Mouse (Mus musculus): ENCODE results near the gene Ces4a. TPM values are rescaled to one million over a fixed set of nuclear protein-coding genes. Genes with fewer than 3 reads are reported as not detected.
"Not testable (repeated sequence)": the region's sequence is repeated elsewhere in the genome, so short reads cannot be mapped to it uniquely, and the experiment has no call there.

Gene Ces4a
- not detected for total RNA-seq (2021)
- long read RNA-seq, experiment 1, partial matches to known transcripts = 0 of 2 reads
- long read RNA-seq, experiment 1, other reads (novel, unspliced or antisense) = 2 of 2 reads
- long read RNA-seq, experiment 2, partial matches to known transcripts = 0 of 1 reads
- long read RNA-seq, experiment 2, other reads (novel, unspliced or antisense) = 1 of 1 reads

GRCm38 (mm10) chr8:105131509-105131908 lies at the start of gene Ces4a:
Gene Ces4a (plus strand): TSS chr8:105131800.
- no peak for DNase-seq (ENCODE audit: low spot score in 2 of 2)

- no peak for DNase-seq (ENCODE audit: low spot score in 2 of 2)
These were observed 48.0 kb upstream of the Ces4a start, which contains the start of gene Ces3b for GRCm38 (mm10) chr8:105083449-105084050. Gene Ces3b (plus strand): TSS chr8:105083753.

GRCm38 (mm10) chr8:105088166-105088565 lies 43.4 kb upstream of the Ces4a start:
- DNase-seq (ENCODE audit: low spot score in 2 of 2) = not testable (repeated sequence)

GRCm38 (mm10) chr8:105088581-105088980 lies 43.0 kb upstream of the Ces4a start:
- no peak for DNase-seq (ENCODE audit: low spot score in 2 of 2)

GRCm38 (mm10) chr8:105093992-105094391 lies 37.6 kb upstream of the Ces4a start:
- DNase-seq (ENCODE audit: low spot score in 2 of 2) = no peak

- DNase-seq (ENCODE audit: low spot score in 2 of 2) = not testable (repeated sequence)
These were observed 29.4 kb upstream of the Ces4a start for GRCm38 (mm10) chr8:105102101-105102785.

- DNase-seq (ENCODE audit: low spot score in 2 of 2) = not testable (repeated sequence)
These were observed 27.9 kb upstream of the Ces4a start for GRCm38 (mm10) chr8:105103701-105104100.

- no peak for DNase-seq (ENCODE audit: low spot score in 2 of 2)
These were observed 27.4 kb upstream of the Ces4a start for GRCm38 (mm10) chr8:105104220-105104619.

GRCm38 (mm10) chr8:105129864-105130263 lies 1.7 kb upstream of the Ces4a start:
- DNase-seq (ENCODE audit: low spot score in 2 of 2) = no peak

- DNase-seq (ENCODE audit: low spot score in 2 of 2) = peak; percentile 52 to 57
These were observed 6.8 kb downstream of the Ces4a start for GRCm38 (mm10) chr8:105138423-105138822.

- DNase-seq (ENCODE audit: low spot score in 2 of 2) = no peak
These were observed 10.8 kb downstream of the Ces4a start for GRCm38 (mm10) chr8:105142395-105142794.

GRCm38 (mm10) chr8:105151654-105152053 lies 20.1 kb downstream of the Ces4a start:
- DNase-seq (ENCODE audit: low spot score in 2 of 2) = no peak

GRCm38 (mm10) chr8:105152623-105153398 lies 21.2 kb downstream of the Ces4a start:
- peak; percentile 84 to 92 for DNase-seq (ENCODE audit: low spot score in 2 of 2)

GRCm38 (mm10) chr8:105154316-105154715 lies 22.7 kb downstream of the Ces4a start:
- DNase-seq (ENCODE audit: low spot score in 2 of 2) = no peak

- no peak for DNase-seq (ENCODE audit: low spot score in 2 of 2)
These were observed 23.6 kb downstream of the Ces4a start for GRCm38 (mm10) chr8:105155091-105155745.

- DNase-seq (ENCODE audit: low spot score in 2 of 2) = no peak
These were observed 26.0 kb downstream of the Ces4a start for GRCm38 (mm10) chr8:105157555-105157954.

- DNase-seq (ENCODE audit: low spot score in 2 of 2) = no peak
These were observed 26.5 kb downstream of the Ces4a start for GRCm38 (mm10) chr8:105158084-105158483.

GRCm38 (mm10) chr8:105161121-105161652 lies 29.6 kb downstream of the Ces4a start:
- DNase-seq (ENCODE audit: low spot score in 2 of 2) = no peak

GRCm38 (mm10) chr8:105164272-105164902 lies 32.8 kb downstream of the Ces4a start:
- DNase-seq (ENCODE audit: low spot score in 2 of 2) = no peak

GRCm38 (mm10) chr8:105165191-105165590 lies 33.6 kb downstream of the Ces4a start:
- DNase-seq (ENCODE audit: low spot score in 2 of 2) = no peak

Data from adrenal gland, postnatal 4 days (tissue).